Mouse (Mus musculus): ENCODE results near the gene Itgb4. TPM values are rescaled to one million over a fixed set of nuclear protein-coding genes. Genes with fewer than 3 reads are reported as not detected.
"Not testable (repeated sequence)": the region's sequence is repeated elsewhere in the genome, so short reads cannot be mapped to it uniquely, and the experiment has no call there.

Itgb4 gene
- total and polyA plus RNA-seq, 2 experiments from 2014 or later = 1.0 to 2.2 TPM

DNA sequence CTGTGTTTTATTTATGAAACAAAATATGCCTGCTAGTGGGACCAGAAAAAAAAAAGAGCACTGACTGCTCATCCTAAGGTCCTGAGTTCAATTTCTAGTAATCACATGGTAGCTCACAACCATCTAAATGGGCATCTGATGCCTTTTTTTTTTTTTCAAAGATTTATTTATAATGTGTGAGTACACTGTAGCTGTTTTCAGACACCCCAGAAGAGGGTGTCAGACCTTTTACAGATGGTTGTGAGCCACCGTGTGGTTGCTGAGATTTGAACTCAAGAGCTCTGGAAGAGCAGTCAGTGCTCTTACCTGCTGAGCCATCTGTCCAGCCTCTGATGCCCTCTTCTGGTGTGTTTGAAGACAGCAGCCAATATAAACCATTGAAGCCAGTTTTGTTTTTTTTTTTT is 46.0 kb downstream of the Itgb4 start:
- ATAC-seq (ENCODE audit: low FRiP score) (no peak), DNase-seq (ENCODE audit: low spot score) (no peak)
- peak; percentile 54 for TF ChIP-seq CTCF (IDR thresholded peaks at IDR 0.05)
- Histone ChIP-seq H3K27ac (ENCODE audit: low read depth, low read length) (no peak overlapping the region), H3K9me3 (ENCODE audit: low read length) (no peaks in the 10 kb centered on the region), H3K4me2 (ENCODE audit: low read depth, low read length, poor library complexity, severe bottlenecking) (no peak overlapping the region), H3K27me3 (ENCODE audit: insufficient read depth, low read length) (no peaks in the 10 kb centered on the region), H3K4me1 (ENCODE audit: insufficient read depth, low read length) (0 out of 2 replicates have a peak, but pooled peaks cover 4% of the 10 kb centered on the region), H3K9ac (replicated peaks; ENCODE audit: low read length, poor library complexity, severe bottlenecking) (no peak overlapping the region), H3K36me3 (ENCODE audit: insufficient read depth, low read length) (peaks cover 3% of the 10 kb centered on the region; the same call in 1 of the 2 replicates), H3K4me3 (ENCODE audit: low read depth, low read length) (no peak overlapping the region)
- WGBS = 53% methylated on average over 1 of the region's 1 CpGs

DNA sequence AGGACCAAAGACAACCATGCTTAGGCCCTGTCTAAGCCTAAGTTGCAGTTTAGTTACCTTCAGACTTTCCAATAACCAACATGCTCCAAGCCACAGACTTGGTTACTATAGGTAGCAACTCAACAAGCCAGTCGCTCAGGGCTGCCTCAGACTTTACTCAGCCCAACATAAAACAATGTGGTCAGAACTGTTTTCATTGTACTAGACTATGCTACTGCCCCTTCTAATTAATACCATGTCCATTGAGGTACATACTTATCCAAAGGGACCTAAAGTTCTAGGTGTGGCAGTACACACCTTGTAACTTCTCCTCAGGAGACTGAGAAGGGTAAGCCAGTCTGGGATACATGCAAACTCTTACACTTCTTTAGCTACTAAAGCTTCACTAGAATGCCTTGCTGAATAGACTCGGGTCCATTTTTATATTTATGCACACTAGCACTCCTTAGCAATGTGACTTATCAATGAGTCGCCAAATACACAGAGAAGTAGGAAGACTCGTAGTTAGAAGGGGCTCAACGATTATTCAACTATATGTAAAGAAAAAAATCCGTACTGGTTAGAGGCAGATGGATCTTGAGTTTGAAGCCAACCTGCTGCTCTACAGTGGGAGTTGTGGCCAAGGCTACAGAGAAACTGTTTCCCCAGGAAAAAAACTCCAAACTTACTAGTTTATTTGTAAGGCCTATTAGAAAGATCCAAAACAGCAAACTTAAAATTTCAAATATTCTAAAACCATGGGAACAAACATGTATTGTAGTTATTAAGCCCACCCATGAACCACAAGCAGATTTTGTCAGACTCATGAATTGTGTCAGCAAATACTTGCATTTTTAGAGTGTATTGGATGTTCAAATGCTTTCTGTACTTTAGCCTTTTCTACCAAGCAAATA is 47.1 kb downstream of the Itgb4 start:
- Histone ChIP-seq H3K27ac (ENCODE audit: low read depth, low read length) (no peak overlapping the region), H3K9ac (replicated peaks; ENCODE audit: low read length, poor library complexity, severe bottlenecking) (no peak overlapping the region), H3K4me3 (ENCODE audit: low read depth, low read length) (peak overlapping the region; percentile 49), H3K4me1 (ENCODE audit: insufficient read depth, low read length) (0 out of 2 replicates have a peak, but pooled peaks cover 4% of the 10 kb centered on the region), H3K27me3 (ENCODE audit: insufficient read depth, low read length) (no peaks in the 10 kb centered on the region), H3K36me3 (ENCODE audit: insufficient read depth, low read length) (peaks cover 3% of the 10 kb centered on the region; the same call in 1 of the 2 replicates), H3K4me2 (ENCODE audit: low read depth, low read length, poor library complexity, severe bottlenecking) (peak overlapping the region; percentile 78), H3K9me3 (ENCODE audit: low read length) (no peaks in the 10 kb centered on the region)
- TF ChIP-seq CTCF (IDR thresholded peaks at IDR 0.05) = no peak
- WGBS = 78% methylated on average over 6 of the region's 6 CpGs
- DNase-seq (ENCODE audit: low spot score) (no peak), ATAC-seq (ENCODE audit: low FRiP score) (no peak)

DNA sequence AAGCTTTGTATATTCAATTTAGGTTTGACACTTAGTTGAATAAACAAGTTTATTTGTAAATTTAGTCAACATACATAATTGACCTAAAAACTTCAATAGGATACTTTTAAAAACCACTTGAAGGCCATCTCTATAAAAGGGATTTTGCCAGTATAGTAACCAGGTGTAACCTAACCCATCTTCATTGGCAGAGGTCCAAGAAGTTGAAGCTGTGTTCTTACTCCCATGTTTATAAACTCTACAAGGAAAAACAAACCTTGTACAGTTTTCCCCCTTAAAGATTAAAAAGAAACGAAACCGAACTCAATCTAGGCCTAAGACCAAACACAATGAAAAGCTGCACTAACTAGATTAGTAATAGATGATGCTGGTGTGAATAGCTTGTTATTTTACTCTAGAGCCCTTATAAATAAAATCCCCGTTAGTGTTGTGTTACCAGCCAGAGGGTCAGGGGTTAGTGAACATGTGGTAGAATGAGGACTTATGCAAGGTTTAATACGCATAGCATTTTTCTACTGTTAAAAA is 47.8 kb downstream of the Itgb4 start:
- ATAC-seq (ENCODE audit: low FRiP score) = no peak
- Histone ChIP-seq H3K4me2 (ENCODE audit: low read depth, low read length, poor library complexity, severe bottlenecking) (peak overlapping the region; percentile 78), H3K36me3 (ENCODE audit: insufficient read depth, low read length) (peaks cover 3% of the 10 kb centered on the region; the same call in 1 of the 2 replicates), H3K27me3 (ENCODE audit: insufficient read depth, low read length) (no peaks in the 10 kb centered on the region), H3K4me1 (ENCODE audit: insufficient read depth, low read length) (0 out of 2 replicates have a peak, but pooled peaks cover 4% of the 10 kb centered on the region), H3K4me3 (ENCODE audit: low read depth, low read length) (peak overlapping the region; percentile 49), H3K9me3 (ENCODE audit: low read length) (no peaks in the 10 kb centered on the region), H3K9ac (replicated peaks; ENCODE audit: low read length, poor library complexity, severe bottlenecking) (0 out of 2 replicates have a peak overlapping the region, but pooled peaks have one; percentile 29), H3K27ac (ENCODE audit: low read depth, low read length) (no peak overlapping the region)
- 35% methylated on average over 4 of the region's 4 CpGs for WGBS
- TF ChIP-seq CTCF (IDR thresholded peaks at IDR 0.05) = no peak
- no peak for DNase-seq (ENCODE audit: low spot score)

DNA sequence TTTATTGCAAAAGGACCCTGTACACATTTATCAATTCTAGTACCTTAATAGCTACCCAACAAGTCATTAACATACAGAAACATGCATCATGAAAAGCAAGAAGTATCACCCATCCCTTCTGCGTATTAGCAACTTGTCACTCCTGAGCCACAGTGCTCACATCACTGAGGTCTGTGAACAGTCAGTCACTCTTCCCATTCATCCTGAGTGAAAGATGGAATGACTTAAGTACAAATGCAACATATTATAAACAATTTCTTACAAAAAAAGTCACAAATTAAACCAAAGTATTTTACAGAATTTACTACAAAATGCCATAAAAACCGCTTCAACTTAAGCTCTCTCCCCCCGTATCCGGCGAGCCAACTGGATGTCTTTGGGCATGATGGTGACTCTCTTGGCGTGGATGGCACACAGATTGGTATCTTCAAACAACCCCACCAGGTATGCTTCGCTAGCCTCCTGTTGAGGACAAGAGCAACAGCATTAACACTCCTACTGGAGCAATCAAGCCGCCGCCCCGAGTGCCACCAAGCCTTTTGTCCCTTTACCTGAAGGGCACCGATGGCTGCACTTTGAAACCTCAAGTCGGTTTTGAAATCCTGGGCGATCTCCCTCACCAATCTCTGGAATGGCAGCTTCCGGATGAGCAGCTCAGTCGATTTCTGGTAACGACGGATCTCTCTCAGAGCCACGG is 48.7 kb downstream of the Itgb4 start:
- DNase-seq (ENCODE audit: low spot score); H3K4me1 ChIP-seq (ENCODE audit: insufficient read depth, low read length); H3K36me3 ChIP-seq (ENCODE audit: insufficient read depth, low read length); H3K9me3 ChIP-seq (ENCODE audit: low read length); ATAC-seq (ENCODE audit: low FRiP score); H3K27me3 ChIP-seq (ENCODE audit: insufficient read depth, low read length): not testable (repeated sequence)
- 3% methylated on average over 18 of the region's 18 CpGs for WGBS
- Histone ChIP-seq H3K27ac (ENCODE audit: low read depth, low read length) (peak overlapping the region; percentile 99), H3K4me2 (ENCODE audit: low read depth, low read length, poor library complexity, severe bottlenecking) (peak overlapping the region; percentile 30; the same call in 1 of the 2 replicates), H3K4me3 (ENCODE audit: low read depth, low read length) (peak overlapping the region; percentile 95), H3K9ac (replicated peaks; ENCODE audit: low read length, poor library complexity, severe bottlenecking) (peak overlapping the region; percentile 100)

DNA sequence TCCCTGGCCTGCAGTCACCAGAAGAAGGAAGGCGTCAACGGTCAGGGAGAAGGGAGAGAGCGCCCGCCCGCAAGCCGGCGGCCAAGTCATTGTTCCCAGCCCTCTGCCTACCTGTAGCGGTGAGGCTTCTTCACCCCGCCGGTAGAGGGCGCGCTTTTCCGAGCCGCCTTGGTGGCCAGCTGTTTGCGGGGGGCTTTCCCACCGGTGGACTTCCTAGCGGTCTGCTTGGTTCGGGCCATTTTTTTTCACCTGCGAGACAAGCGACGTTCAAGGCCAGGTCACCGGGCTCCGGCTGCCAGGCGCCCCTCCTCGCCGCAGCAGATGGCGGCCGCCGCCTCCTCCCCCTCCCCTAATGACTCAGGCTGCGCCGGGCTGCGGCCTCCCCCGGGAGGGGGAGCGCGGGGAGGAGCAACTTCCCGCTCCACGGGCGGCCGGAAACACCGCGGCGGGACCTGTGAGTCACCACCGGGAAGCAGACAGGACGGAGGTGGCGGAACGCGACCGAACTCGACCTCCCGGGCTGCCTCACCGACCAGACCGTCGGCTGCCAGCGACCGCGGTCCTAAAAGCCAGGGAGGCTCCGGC is 49.4 kb downstream of the Itgb4 start:
- H3K4me1 ChIP-seq (ENCODE audit: insufficient read depth, low read length) = 0 out of 2 replicates have a peak, but pooled peaks cover 4% of the 10 kb centered on the region
- TF ChIP-seq CTCF (IDR thresholded peaks at IDR 0.05) = peak; percentile 80
- H3K9me3 ChIP-seq (ENCODE audit: low read length) = no peaks in the 10 kb centered on the region
- H3K27me3 ChIP-seq (ENCODE audit: insufficient read depth, low read length) = no peaks in the 10 kb centered on the region
- peak overlapping the region; percentile 100 for H3K9ac ChIP-seq (replicated peaks; ENCODE audit: low read length, poor library complexity, severe bottlenecking)
- peak overlapping the region; percentile 95 for H3K4me3 ChIP-seq (ENCODE audit: low read depth, low read length)
- DNase-seq (ENCODE audit: low spot score) (peak; percentile 71), ATAC-seq (ENCODE audit: low FRiP score) (peak; percentile 59)
- WGBS = 1% methylated on average over 52 of the region's 57 CpGs
- peak overlapping the region; percentile 99 for H3K27ac ChIP-seq (ENCODE audit: low read depth, low read length)
- peak overlapping the region; percentile 30; the same call in 1 of the 2 replicates for H3K4me2 ChIP-seq (ENCODE audit: low read depth, low read length, poor library complexity, severe bottlenecking)
- H3K36me3 ChIP-seq (ENCODE audit: insufficient read depth, low read length) = peaks cover 3% of the 10 kb centered on the region; the same call in 1 of the 2 replicates

Data from midbrain, postnatal 0 days (tissue).